Mouse (Mus musculus): ENCODE measurements around the gene Olig3. TPM values are rescaled to one million over a fixed set of nuclear protein-coding genes. Genes with fewer than 3 reads are reported as not detected.
A peak's percentile ranks its signal among the peaks of the same experiment; 100 is the strongest.

Gene Olig3
- total RNA-seq, 1 experiment: 0.80 TPM

DNA sequence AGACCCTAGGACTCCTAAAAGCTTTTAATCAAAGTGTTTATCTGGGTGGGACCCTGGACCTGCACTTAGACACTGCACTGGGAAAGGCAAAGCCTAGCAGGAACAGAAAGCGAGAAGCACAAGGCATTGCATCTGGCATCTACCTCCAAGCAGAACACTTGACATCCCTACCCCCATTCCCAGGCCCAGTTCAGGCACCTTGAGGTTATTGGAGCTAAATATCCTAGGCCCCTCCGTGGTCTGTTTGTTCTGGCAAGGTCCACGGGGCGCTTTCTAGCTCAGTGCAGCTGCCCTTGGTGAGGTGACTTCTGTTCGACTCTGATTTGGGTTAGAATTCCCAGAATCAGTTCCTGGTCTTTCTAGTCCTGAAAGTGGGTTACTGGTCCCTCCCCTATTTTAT lies 2.7 kb upstream of the Olig3 start:
- in situ Hi-C loops (cut with MboI; ENCODE audit: low sequenced_read_pairs in 2 of 2, unreplicated experiment in 2 of 2): no loop called here
- DNase-seq (ENCODE audit: low read depth, low spot score): no peak
- H3K9me3 ChIP-seq (ENCODE audit: control insufficient read depth, insufficient read depth, low read depth, low read length): no peaks in the 10 kb centered on the region
- no peak overlapping the region for H3K4me3 ChIP-seq (ENCODE audit: insufficient read depth in 1 of 2, low read depth in 1 of 2, low read length in 2 of 2, poor library complexity in 1 of 2, severe bottlenecking in 1 of 2)
- peaks cover 0 to 11% of the 10 kb centered on the region in 2 experiments; a peak in 1 of 4 replicates for H3K4me1 ChIP-seq (ENCODE audit: control insufficient read depth in 2 of 2, insufficient read depth in 2 of 2, low read length in 2 of 2, poor library complexity in 1 of 2)
- TF ChIP-seq HCFC1 (IDR thresholded peaks at IDR 0.05; ENCODE audit: borderline replicate concordance, insufficient read depth, low read length): no peak
- no peak for TF ChIP-seq ZC3H11A (IDR thresholded peaks at IDR 0.05; ENCODE audit: borderline replicate concordance, low read depth, low read length)
- no peak for TF ChIP-seq MAFK (IDR thresholded peaks at IDR 0.05; ENCODE audit: insufficient read depth, low read depth, low read length)
- no peak for TF ChIP-seq CHD2 (IDR thresholded peaks at IDR 0.05; ENCODE audit: low read depth, low read length)
- TF ChIP-seq ZNF384 (IDR thresholded peaks at IDR 0.05; ENCODE audit: low read depth, low read length): no peak
- H3K27ac ChIP-seq (ENCODE audit: insufficient read depth, low read depth, low read length, poor library complexity, severe bottlenecking): no peak overlapping the region
- H3K36me3 ChIP-seq (ENCODE audit: control insufficient read depth, insufficient read depth, low read length, poor library complexity, severe bottlenecking): no peaks in the 10 kb centered on the region
- no peak overlapping the region for H3K9ac ChIP-seq (ENCODE audit: insufficient read depth, low read depth, low read length, poor library complexity, severe bottlenecking)

GRCm38 (mm10) chr10:19354146-19354545 lies 2.2 kb upstream of the Olig3 start:
- in situ Hi-C loops (cut with MboI; ENCODE audit: low sequenced_read_pairs in 2 of 2, unreplicated experiment in 2 of 2): no loop called here
- H3K4me3 ChIP-seq (ENCODE audit: insufficient read depth in 1 of 2, low read depth in 1 of 2, low read length in 2 of 2, poor library complexity in 1 of 2, severe bottlenecking in 1 of 2): no peak overlapping the region
- DNase-seq (ENCODE audit: low read depth, low spot score): no peak

GRCm38 (mm10) chr10:19355076-19355475 lies 1.3 kb upstream of the Olig3 start:
- Histone ChIP-seq H3K36me3 (ENCODE audit: control insufficient read depth, insufficient read depth, low read length, poor library complexity, severe bottlenecking) (no peaks in the 10 kb centered on the region), H3K9ac (ENCODE audit: insufficient read depth, low read depth, low read length, poor library complexity, severe bottlenecking) (no peak overlapping the region), H3K4me1 (ENCODE audit: control insufficient read depth in 2 of 2, insufficient read depth in 2 of 2, low read length in 2 of 2, poor library complexity in 1 of 2) (peaks cover 0 to 11% of the 10 kb centered on the region in 2 experiments; a peak in 1 of 4 replicates), H3K4me3 (ENCODE audit: insufficient read depth in 1 of 2, low read depth in 1 of 2, low read length in 2 of 2, poor library complexity in 1 of 2, severe bottlenecking in 1 of 2) (no peak overlapping the region), H3K9me3 (ENCODE audit: control insufficient read depth, insufficient read depth, low read depth, low read length) (no peaks in the 10 kb centered on the region), H3K27ac (ENCODE audit: insufficient read depth, low read depth, low read length, poor library complexity, severe bottlenecking) (no peak overlapping the region)
- in situ Hi-C loops (cut with MboI; ENCODE audit: low sequenced_read_pairs in 2 of 2, unreplicated experiment in 2 of 2): no loop called here
- TF ChIP-seq ZNF384 (IDR thresholded peaks at IDR 0.05; ENCODE audit: low read depth, low read length): no peak
- no peak for TF ChIP-seq CHD2 (IDR thresholded peaks at IDR 0.05; ENCODE audit: low read depth, low read length)
- no peak for TF ChIP-seq MAFK (IDR thresholded peaks at IDR 0.05; ENCODE audit: insufficient read depth, low read depth, low read length)
- no peak for TF ChIP-seq HCFC1 (IDR thresholded peaks at IDR 0.05; ENCODE audit: borderline replicate concordance, insufficient read depth, low read length)
- no peak for TF ChIP-seq ZC3H11A (IDR thresholded peaks at IDR 0.05; ENCODE audit: borderline replicate concordance, low read depth, low read length)
- no peak for DNase-seq (ENCODE audit: low read depth, low spot score)

More at GRCm38 (mm10) chr10:19354146-19354545, 2.2 kb upstream of the Olig3 start:
- Histone ChIP-seq H3K4me1 (ENCODE audit: control insufficient read depth in 2 of 2, insufficient read depth in 2 of 2, low read length in 2 of 2, poor library complexity in 1 of 2) (peaks cover 0 to 11% of the 10 kb centered on the region in 2 experiments; a peak in 1 of 4 replicates), H3K9me3 (ENCODE audit: control insufficient read depth, insufficient read depth, low read depth, low read length) (no peaks in the 10 kb centered on the region), H3K9ac (ENCODE audit: insufficient read depth, low read depth, low read length, poor library complexity, severe bottlenecking) (no peak overlapping the region), H3K27ac (ENCODE audit: insufficient read depth, low read depth, low read length, poor library complexity, severe bottlenecking) (no peak overlapping the region), H3K36me3 (ENCODE audit: control insufficient read depth, insufficient read depth, low read length, poor library complexity, severe bottlenecking) (no peaks in the 10 kb centered on the region)
- TF ChIP-seq ZC3H11A (IDR thresholded peaks at IDR 0.05; ENCODE audit: borderline replicate concordance, low read depth, low read length): no peak
- TF ChIP-seq CHD2 (IDR thresholded peaks at IDR 0.05; ENCODE audit: low read depth, low read length): no peak
- no peak for TF ChIP-seq ZNF384 (IDR thresholded peaks at IDR 0.05; ENCODE audit: low read depth, low read length)

GRCm38 (mm10) chr10:19356720-19357641 lies 648 bp downstream of the Olig3 start:
- no peak for DNase-seq (ENCODE audit: low read depth, low spot score)
- H3K9me3 ChIP-seq (ENCODE audit: control insufficient read depth, insufficient read depth, low read depth, low read length): no peaks in the 10 kb centered on the region
- H3K9ac ChIP-seq (ENCODE audit: insufficient read depth, low read depth, low read length, poor library complexity, severe bottlenecking): peak overlapping the region; percentile 1; the same call in 1 of the 2 replicates
- no peaks in the 10 kb centered on the region for H3K36me3 ChIP-seq (ENCODE audit: control insufficient read depth, insufficient read depth, low read length, poor library complexity, severe bottlenecking)
- H3K27ac ChIP-seq (ENCODE audit: insufficient read depth, low read depth, low read length, poor library complexity, severe bottlenecking): no peak overlapping the region
- in situ Hi-C loops (cut with MboI; ENCODE audit: low sequenced_read_pairs in 2 of 2, unreplicated experiment in 2 of 2): no loop called here
- H3K4me3 ChIP-seq (ENCODE audit: insufficient read depth in 1 of 2, low read depth in 1 of 2, low read length in 2 of 2, poor library complexity in 1 of 2, severe bottlenecking in 1 of 2): peak overlapping the region; percentile 36 to 52
- peaks cover 0 to 11% of the 10 kb centered on the region in 2 experiments; a peak in 1 of 4 replicates for H3K4me1 ChIP-seq (ENCODE audit: control insufficient read depth in 2 of 2, insufficient read depth in 2 of 2, low read length in 2 of 2, poor library complexity in 1 of 2)
- TF ChIP-seq MAFK (IDR thresholded peaks at IDR 0.05; ENCODE audit: insufficient read depth, low read depth, low read length) (no peak), HCFC1 (IDR thresholded peaks at IDR 0.05; ENCODE audit: borderline replicate concordance, insufficient read depth, low read length) (no peak), ZNF384 (IDR thresholded peaks at IDR 0.05; ENCODE audit: low read depth, low read length) (no peak), ZC3H11A (IDR thresholded peaks at IDR 0.05; ENCODE audit: borderline replicate concordance, low read depth, low read length) (no peak), CHD2 (IDR thresholded peaks at IDR 0.05; ENCODE audit: low read depth, low read length) (no peak)
